Mouse (Mus musculus) testis, postnatal 14 days (tissue): ENCODE data around the gene Ms4a6b.
"Not testable (repeated sequence)": the region's sequence is repeated elsewhere in the genome, so short reads cannot be mapped to it uniquely, and the experiment has no call there.

Experiments used
- DNase-seq: peaks from one replicate; pipeline ENCODE4 v3.0.0; 2021; ENCODE audit warnings: low spot score

Gene Ms4a6b

GRCm38 (mm10) chr19:11516246-11516645, at the start of gene Ms4a6b:
Ms4a6b (plus strand) TSS chr19:11516512.
- no peak for DNase-seq

GRCm38 (mm10) chr19:11468361-11468760, 48.0 kb upstream of the Ms4a6b start:
- not testable (repeated sequence) for DNase-seq

DNA sequence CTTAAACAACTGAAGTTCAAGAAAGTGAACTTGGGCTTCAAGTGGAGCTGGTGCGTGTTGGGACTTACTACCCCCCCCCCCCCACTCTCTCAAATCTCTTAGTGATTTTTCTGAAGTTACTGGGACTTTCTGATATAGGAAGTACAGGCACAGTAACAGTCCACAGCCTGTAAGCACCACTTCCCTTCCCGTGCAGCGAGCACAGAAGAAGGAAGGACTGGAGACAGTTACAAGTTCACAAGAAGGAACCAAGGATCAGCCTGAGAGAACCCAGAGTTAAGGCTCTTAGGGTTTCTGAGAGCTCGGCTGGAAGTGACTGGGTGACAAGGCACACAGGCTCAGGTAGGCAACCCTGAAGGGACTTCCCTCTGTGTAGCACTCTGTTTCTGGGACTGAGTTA, 47.1 kb upstream of the Ms4a6b start, which contains the start of gene Ms4a6c:
TSS of gene Ms4a6c (plus strand) at position 152 of the 400 bp plus-strand sequence.
- not testable (repeated sequence) for DNase-seq

GRCm38 (mm10) chr19:11479714-11480113, 36.6 kb upstream of the Ms4a6b start:
- DNase-seq = no peak

DNA sequence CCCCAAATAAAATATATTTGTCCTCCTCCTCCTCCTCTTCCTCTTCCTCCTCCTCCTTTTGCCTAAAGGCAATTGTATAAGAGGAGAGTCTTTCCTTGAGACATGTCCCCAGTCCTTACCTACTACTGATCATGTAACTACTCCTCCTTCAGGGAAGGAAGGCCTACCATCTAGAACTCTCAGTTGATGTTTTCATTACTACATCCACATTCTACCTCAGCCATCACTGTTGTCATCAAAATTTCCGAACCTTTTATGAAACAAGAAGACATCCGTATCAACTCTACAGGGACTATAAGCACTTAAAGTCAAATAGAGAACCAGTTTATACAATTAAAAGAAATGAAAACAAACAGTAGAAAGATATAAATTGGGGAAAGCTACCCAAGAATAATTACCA, 33.6 kb upstream of the Ms4a6b start:
- DNase-seq = no peak

- DNase-seq = no peak
These were observed 32.4 kb upstream of the Ms4a6b start for GRCm38 (mm10) chr19:11483941-11484340.

- no peak for DNase-seq
These were observed 31.9 kb upstream of the Ms4a6b start for GRCm38 (mm10) chr19:11484388-11484787.

DNA sequence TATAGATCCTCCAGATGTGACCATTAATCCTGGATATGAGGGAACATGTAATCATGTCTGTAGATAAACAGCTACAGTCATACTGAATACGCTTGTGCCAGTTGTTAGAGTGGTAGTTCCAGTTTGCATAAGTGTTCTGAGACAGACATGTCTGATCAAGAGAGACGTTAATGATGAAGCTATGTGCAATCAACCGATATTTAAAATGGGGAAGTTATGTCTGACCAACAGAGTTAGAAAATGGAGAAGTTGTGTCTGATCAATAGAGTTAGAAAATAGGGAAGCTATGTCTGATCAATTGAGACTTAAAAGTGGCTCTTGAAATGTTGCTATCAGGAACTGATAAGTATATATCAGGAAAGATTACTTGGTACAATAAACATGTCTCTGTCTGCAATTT, 31.0 kb upstream of the Ms4a6b start:
- no peak for DNase-seq

GRCm38 (mm10) chr19:11485746-11486145, 30.6 kb upstream of the Ms4a6b start, which contains the start of gene Gm8369:
Gm8369 (plus strand) TSS chr19:11485938.
- DNase-seq = no peak

- no peak for DNase-seq
These were observed 29.7 kb upstream of the Ms4a6b start for GRCm38 (mm10) chr19:11486599-11486998.

DNA sequence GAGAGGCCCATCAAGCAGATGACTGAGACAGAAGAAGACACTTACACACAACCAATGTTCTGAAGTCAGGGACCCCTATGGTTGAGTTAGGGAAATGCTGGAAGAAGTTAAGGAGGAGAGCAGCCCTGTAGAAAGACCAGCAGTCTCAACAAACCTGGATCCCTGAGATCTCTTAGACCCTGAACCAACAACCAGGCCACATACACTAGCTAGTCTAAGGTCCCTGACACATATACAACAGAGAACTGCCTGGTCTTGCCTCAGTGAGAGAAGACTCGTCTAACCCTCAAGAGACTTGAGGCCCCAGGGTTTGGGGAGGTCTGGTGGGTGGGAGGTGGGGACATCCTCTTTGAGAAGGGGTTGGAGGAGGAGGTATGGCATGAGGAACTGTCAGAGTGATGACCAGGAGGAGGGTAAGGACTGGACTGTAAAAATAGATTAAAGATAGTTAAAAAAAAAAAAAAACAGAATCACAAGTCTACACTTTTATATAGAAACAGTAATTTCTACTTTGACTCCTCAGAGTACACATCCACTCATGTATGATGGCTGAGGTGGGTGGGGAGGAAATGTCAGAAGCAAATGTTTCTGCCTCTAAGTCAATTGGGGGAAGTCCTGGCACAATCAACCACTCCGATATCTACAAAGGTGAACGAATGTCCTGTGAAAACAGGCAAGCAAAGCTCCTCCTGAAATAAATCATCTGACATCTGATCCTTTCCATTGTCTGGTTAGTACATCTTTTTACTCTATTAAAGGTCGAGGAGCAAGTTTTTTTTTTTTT, 24.7 kb upstream of the Ms4a6b start:
- DNase-seq = no peak

GRCm38 (mm10) chr19:11492671-11493070, 23.6 kb upstream of the Ms4a6b start:
- DNase-seq = no peak

DNA sequence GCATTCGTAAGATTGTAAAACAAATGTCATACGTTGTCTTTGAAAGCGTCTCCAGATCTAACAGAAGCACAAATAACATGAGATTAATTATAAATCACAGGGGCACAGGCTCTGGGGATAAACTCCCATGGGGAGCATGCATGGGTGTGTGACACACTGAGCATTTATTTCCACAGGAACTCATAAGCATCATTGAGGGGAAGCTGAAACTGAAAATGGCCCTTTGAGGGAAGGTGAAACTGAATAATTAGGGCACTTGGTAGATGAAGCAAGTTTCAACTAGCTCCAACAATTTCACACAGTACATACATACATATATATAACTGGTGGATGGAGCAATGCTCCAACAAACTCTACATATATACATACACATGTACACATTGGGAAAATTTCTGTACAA, 21.8 kb upstream of the Ms4a6b start:
- DNase-seq = no peak

DNA sequence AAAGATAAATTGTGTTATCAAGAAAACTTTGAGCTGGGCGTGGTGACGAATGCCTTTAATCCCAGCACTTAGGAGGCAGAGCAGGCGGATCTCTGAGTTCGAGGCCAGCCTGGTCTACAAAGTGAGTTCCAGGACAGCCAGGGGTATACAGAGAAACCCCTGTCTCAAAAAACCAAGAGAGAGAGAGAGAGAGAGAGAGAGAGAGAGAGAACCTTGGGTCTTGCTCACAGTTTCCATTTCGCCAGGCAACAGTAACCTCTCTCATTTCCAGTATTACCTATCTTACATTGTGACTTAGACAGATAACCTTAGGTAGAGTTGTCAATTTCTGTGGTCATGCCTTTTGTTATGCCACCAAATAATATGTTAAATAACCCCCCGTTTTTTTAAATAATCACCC, 20.0 kb upstream of the Ms4a6b start:
- DNase-seq = no peak

DNA sequence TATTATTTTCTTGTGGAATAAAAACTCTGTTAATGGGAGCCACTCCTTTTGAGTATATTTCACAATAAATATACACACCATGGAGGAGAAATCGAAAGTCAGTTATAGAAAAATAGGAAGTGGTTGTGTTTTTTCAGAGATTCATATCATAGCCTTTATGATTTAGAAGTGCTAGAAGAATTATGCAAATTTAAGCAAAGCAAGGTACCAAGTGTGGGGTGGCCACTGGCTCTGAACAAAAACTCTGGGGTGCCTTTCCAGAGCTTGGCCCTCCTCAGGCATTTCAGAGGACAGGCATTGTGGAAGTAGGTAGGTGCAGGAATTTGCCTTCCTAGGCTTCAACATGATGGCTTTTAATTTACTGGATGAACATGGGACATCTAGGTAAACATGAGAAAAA, 19.0 kb upstream of the Ms4a6b start:
- DNase-seq = not testable (repeated sequence)

- DNase-seq = no peak
These were observed 15.5 kb upstream of the Ms4a6b start for GRCm38 (mm10) chr19:11500796-11501195.

DNA sequence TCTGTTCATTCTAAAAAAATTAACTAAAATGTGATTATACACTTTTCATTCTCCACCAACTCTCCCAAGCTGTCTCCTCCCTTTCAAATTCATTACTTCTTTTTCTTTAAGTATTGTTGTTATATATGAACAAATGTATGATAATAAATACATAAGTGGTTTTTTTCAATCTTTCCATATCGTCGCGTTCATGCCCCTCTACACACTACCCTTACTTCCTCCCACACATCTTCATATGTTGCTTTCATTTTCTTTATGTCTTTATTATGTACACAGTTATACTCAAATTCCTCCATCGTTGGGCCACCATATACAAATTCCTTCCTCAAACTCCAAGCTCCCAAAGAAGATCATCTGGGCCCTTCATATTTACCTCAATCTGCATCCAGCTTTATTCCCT, 15.0 kb upstream of the Ms4a6b start:
- DNase-seq = no peak

GRCm38 (mm10) chr19:11504857-11505256, 11.5 kb upstream of the Ms4a6b start:
- DNase-seq = no peak

DNA sequence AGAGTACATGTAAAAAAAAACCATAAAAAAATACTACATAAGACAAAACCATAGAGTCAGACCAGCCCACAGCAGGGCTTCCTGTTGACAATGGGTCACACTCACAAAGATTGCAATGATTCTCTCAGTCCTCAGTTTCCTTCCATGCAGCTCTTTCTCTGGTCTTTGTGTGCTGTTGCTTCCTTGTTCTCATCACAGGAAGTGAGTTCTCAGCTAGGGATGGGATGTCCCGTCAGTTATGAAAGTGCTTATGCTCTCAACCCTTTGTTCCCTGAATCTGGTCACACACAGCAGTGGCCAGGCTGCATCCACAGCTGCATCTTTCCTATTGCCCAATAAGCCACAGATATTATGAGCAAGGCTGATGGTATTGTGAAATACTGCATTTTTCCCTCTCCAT, 2.9 kb upstream of the Ms4a6b start:
- no peak for DNase-seq

DNA sequence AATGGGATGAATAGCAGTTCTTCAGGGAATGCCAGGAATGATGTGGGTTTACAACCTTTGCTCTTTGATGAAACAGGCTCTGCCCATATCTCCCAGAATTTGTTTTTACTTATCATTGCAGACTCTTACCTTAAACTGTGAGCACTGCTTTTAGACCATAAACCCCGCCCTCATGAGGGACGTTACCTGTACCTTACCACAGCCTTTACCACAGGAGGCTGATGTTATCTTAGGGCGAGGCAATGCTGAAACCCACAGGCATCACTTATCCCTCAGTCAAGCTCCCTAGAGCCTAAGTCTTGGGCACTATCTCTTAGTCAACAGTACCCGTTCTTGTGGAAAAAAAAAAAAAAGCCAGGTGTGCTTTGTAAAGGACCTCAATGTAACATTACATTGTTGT, 533 bp downstream of the Ms4a6b start:
- no peak for DNase-seq

- not testable (repeated sequence) for DNase-seq
These were observed 1.1 kb downstream of the Ms4a6b start for GRCm38 (mm10) chr19:11517373-11517772.

GRCm38 (mm10) chr19:11518356-11518755, 2.0 kb downstream of the Ms4a6b start:
- DNase-seq = not testable (repeated sequence)

- no peak for DNase-seq
These were observed 3.8 kb downstream of the Ms4a6b start for GRCm38 (mm10) chr19:11520146-11520545.

DNA sequence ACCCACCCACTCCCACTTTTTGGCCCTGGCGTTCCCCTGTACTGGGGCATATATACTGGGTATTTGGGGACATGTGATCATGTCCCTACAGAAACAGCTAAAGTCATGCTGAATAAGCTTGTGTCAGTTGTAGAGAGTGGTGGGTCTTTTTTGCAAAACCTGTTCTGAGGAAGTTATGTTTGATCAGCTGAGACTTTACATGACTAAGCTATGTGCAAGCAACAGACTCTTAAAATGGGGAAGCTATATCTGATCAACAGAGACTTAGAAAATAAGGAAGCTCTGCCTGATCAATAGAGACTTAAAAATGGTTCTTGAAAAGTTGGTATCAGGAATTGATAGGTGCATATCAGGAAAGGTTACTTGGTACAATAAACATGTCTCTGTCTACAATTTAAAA, 17.1 kb downstream of the Ms4a6b start:
- DNase-seq = no peak
